Mouse (Mus musculus): ENCODE data around the gene Rps10. TPM values are rescaled to one million over a fixed set of nuclear protein-coding genes. Genes with fewer than 3 reads are reported as not detected.

The Rps10 gene
- 1,000 to 10,000 TPM; 1,036 to 1,116 TPM for total RNA-seq (2021)
- 886 and 939 TPM in 2 replicates for polyA plus RNA-seq (2012; rRNA removed)
- long read RNA-seq, transcript Rps10-203 (6 exons, 887 nt), result major isoform, 127 of 147 reads
- long read RNA-seq, transcript Rps10-208 (5 exons, 498 nt), result minor isoform, 10 of 147 reads
- long read RNA-seq, partial matches to known transcripts, result 5 of 147 reads
- long read RNA-seq, other reads (novel, unspliced or antisense), result 4 of 147 reads

GRCm38 (mm10) chr17:27636132-27637020 lies at the start of gene Rps10:
Gene Rps10 (minus strand): TSS chr17:27636669.
- no peak for DNase-seq

DNA sequence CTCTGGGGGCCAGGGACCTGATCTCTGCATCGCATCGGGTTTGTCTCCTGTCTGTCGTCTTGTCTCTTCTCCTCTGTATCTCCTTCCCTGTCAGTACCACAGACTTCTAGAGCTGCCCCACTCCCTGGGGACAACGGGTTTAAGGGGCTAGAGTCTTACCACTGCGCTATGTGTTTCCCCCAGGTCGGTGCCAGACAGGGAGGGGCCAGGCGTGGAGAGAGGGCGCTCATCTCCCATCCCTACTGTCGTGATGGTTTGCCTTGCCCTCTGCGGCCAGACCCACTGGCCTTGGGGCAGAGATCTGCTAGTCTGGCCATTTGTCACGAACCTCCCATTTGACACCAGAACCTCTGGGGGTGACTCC lies 49.1 kb upstream of the Rps10 start:
- peak; percentile 25 for DNase-seq

GRCm38 (mm10) chr17:27684886-27685549 lies 48.5 kb upstream of the Rps10 start:
- peak; percentile 56 for DNase-seq

GRCm38 (mm10) chr17:27678924-27679813 lies 42.7 kb upstream of the Rps10 start:
- no peak for DNase-seq

- no peak for DNase-seq
Measured at GRCm38 (mm10) chr17:27677756-27678155, 41.3 kb upstream of the Rps10 start.

GRCm38 (mm10) chr17:27676270-27676669 lies 39.8 kb upstream of the Rps10 start:
- DNase-seq, result no peak

GRCm38 (mm10) chr17:27675453-27675852 lies 39.0 kb upstream of the Rps10 start:
- no peak for DNase-seq

DNA sequence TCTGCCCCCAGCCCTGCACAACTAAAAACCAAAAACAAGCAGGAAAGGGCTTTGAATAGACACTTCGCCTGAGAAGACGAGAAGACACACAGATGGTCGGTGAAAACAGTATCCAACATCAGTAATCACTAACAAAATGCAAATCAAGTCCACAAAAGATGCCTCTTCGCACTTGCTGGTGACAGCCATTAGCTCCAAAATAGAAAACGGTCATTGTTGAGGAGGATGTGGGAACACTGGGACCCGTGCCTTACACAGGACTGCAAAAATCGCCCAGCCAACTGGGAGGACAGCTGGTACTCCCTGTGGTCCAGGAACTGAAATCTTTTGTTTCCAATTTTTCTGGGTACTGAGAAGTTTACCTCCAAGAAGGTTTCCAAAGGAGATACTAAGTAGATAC lies 37.5 kb upstream of the Rps10 start:
- no peak for DNase-seq

- no peak for DNase-seq
Measured at GRCm38 (mm10) chr17:27671720-27672119, 35.3 kb upstream of the Rps10 start.

DNA sequence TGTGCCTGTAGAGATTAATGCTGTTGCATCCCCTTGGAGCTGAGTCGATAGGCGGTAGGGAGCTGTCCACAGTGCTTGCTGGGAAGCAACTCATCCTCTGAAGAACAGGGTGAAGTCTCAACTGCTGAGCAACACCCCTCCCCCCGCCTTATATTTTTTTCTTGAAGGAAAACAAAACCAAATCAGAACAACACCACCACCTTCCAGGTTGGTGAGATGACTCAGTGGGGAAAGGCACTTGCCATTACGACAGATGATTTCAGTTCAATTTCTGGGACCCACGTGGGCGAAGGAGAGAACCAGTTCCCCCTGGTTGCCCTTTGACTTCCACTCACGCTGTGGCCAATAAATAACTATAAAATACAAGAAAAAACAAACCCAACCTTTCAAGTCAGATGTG lies 22.3 kb upstream of the Rps10 start:
- DNase-seq, result no peak

- no peak for DNase-seq
Measured at GRCm38 (mm10) chr17:27657123-27657522, 20.7 kb upstream of the Rps10 start.

DNA sequence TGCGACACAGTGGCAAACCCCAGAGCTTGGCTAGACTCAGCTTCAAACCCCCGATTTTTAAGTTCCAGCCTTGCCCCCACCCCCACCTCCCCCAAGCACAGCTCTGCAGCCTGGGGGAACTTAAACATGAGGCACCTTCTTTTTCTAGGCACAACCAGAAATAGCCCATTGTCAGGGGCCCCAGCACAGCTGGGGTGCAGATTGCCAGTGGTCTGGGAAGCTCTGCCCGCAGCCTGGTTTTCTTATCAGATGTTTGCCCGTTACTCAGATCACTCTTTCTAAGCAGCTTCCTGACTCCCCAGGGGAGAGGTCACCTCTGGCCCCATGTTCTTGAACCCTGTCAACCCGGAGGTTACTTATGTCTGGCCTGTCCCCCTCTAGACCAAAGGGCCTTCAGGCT lies 19.9 kb upstream of the Rps10 start:
- no peak for DNase-seq

GRCm38 (mm10) chr17:27656011-27656399 lies 19.5 kb upstream of the Rps10 start:
- no peak for DNase-seq

DNA sequence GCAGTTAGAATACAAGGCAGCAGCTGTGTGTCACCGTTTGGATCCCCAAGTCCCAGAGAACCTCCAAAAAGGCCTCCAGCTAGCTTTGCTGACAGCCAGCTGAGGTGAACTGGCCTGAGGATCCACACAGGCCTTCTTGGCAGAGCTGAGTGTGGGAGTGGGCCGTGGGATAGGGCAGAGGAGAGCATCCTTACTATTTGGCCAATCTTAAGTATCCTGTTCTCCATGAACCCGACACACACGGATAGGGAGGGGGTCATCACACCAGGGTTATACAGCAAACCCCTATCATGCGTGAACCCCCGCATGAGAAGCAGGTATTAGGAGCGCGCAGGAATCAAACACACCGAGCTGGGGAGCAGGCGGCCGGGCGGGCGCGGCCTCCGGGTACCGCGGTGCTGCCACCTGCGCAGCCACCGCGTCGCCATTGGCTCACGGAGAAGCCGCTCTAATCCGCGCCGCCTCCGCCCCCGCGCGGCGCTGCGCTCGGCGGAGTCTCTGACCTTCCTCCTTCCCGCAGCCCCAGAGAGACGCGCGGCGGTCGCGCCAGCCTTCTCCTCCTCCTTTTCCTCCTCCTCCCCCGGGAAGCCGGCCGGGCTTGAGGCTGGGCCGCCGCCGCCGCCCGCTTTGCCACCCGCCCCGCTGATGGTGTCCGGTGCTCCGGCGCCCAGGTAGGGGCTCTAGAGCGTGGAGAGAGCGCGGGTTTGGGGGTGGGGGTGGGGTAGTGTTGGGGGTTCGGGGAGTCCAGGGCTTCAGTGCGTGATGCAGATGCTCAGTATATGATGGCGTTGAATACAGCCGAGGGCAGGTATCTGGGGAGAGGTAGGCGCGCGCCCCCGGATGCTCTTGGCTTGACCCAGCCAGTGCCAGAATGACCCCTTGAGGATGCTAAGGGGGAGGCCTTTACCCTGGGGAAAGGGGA lies 18.9 kb upstream of the Rps10 start, which contains the start of gene Pacsin1:
Gene Pacsin1 (plus strand): TSS at position 421 of the 922 bp plus-strand sequence.
- DNase-seq, result peak; percentile 61

DNA sequence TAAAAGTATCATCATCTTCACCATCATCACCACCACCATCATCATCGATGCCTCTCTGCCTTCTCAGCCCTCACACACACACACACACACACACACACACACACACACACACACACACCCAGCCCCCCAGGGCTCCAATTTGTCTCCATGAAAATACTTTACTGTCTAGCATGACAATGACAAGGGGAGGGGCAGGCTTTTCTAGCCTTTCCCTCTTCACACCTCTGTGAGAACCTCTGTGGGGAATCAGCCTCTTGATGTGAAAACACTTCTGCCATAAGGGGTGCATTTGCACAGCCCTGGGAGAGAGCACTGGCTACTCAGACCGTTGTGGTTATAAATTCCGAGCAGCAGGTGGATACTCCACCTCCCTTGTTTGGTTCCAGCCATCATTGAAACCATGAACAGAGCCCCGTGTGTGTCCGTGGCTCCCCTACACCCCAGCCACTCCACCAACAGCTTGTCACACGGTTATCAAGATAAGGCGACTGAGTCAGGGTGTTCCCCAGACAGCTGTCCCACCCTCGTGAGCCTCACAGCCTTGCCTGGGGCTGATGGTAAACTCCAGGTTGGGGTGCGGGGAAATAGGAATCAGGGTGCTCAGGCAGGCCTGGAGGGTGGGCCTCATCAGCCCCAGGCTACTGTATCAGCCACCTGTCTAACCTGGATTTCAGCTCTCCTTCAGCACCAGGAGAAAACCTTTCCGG lies 16.9 kb upstream of the Rps10 start:
- no peak for DNase-seq

- DNase-seq, result no peak
Measured at GRCm38 (mm10) chr17:27652046-27652790, 15.7 kb upstream of the Rps10 start.

- DNase-seq, result no peak
Measured at GRCm38 (mm10) chr17:27650586-27650985, 14.1 kb upstream of the Rps10 start.

- DNase-seq, result peak; percentile 77
Measured at GRCm38 (mm10) chr17:27650160-27650559, 13.7 kb upstream of the Rps10 start.

DNA sequence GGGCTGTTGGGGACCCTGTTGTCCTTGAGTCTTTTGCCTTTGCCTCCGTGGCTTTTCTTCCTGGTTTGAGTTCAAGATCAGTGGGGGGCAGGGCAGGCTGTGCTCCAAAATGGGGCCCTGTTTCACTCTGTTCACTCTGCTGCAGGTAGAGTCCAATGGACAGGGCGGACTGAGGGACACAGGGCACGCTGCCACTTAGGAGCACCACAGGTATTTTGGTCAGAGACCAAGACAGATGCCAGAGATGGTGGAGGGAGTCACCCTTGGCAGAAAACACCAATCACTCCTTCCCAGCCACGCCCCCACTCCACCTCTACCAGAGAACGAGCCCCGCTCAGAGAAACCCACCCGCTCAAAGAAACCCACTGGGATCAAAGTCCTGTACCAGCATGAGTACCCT lies 9.3 kb upstream of the Rps10 start:
- DNase-seq, result no peak

Measured in adrenal gland, adult 2 months (tissue).